Mouse (Mus musculus) small intestine, adult 2 months (tissue): Measurements from ENCODE around the gene Cdc42ep4.

Source experiments
- CTCF ChIP-seq: fragments of 200-500 bp; IDR thresholded peaks from 2 replicates; pipeline ENCODE4 v1.5.1; 2012; ENCODE audit warnings: low read depth, mild to moderate bottlenecking, control low read depth, inconsistent platforms, low read length, moderate library complexity, mixed read lengths; ENCODE audit not compliant: insufficient replicate concordance, insufficient read length; ENCODE audit errors: extremely low read depth
- POLR2A ChIP-seq: fragments of 200-500 bp; IDR thresholded peaks from 2 replicates; pipeline ENCODE4 v1.6.1; 2012; ENCODE audit warnings: low read depth, mild to moderate bottlenecking, control low read depth, inconsistent platforms, low read length, moderate library complexity

DNA sequence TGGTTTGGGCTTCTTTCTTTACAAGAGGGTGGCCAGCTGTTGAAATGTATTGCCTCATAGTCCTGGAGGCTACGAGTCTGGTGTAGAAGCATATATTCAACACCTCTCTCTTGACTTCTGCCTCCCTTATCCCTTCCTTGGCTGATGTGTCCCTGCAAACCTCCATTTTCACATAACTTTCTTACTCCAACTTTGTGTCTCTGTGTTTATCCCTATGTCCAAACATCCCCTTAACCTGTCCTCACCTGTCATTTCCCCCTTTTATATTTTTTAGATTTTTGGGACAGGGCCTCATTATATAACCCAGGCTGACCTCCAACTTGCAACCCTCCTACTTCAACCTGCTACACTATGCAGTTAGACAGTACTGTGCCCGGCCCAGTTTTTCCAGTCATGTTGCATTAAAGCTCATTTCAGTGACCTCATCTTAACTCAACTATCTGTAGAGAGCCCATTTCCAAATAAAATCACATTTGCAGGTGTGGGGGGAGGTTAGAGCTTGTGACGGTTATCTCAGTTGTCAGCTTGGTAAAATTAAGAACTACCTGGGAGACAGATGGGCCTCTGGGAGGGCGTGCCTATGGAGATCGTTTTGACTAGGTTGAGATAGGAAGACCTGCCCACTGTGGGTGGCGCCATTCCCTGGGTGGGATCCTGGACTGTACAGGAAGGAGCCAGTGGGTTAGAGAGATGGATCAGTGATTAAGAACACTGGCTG is 12.6 kb upstream of the Cdc42ep4 start:
- no peak for TF ChIP-seq POLR2A
- TF ChIP-seq CTCF: no peak
